Mouse (Mus musculus) left cerebral cortex, adult 18-20 months (tissue): ENCODE measurements around the gene Pde7b. TPM values are rescaled to one million over a fixed set of nuclear protein-coding genes. Genes with fewer than 3 reads are reported as not detected.

ENCODE experiments used
- DNase-seq, 2 experiments: peaks; one replicate each; pipeline ENCODE4 v3.0.0; 2021 to 2022; ENCODE audit warnings: low spot score in 2 of 2, mixed read lengths in 1 of 2
- total RNA-seq, 2 experiments: library from RNA; stranded (reverse); gene quantifications; 2 replicates each; pipeline ENCODE4 v1.2.3; 2021

Pde7b gene
- total RNA-seq, 2 experiments from 2014 or later: 60.8 to 67.0 TPM

- peak in 1 of 2 experiments; percentile 9 for DNase-seq
Observed at GRCm38 (mm10) chr10:20723521-20723915, 1.4 kb downstream of the Pde7b start.

GRCm38 (mm10) chr10:20722651-20723520 is 2.0 kb downstream of the Pde7b start:
- DNase-seq: peak in 1 of 2 experiments; percentile 25

DNA sequence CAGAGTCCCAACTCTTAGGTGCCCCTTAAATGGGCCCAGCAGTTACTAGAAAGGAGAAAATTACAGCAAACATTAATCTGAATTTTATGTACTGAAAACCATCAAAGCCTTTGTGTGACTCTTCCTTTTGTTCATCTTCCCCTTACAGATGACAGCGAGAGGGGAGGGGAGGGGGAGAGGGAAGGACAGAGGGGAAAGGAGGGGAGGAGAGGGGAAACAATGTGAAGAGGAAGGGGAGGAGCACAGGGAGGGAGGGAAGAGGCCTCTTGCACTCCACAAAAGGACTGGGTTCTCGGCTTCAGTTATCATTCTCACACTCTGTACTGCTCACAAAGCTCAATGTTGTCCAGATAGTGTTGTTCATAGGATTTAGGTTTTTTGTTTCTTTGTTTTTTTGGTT is 5.7 kb downstream of the Pde7b start:
- no peak for DNase-seq

DNA sequence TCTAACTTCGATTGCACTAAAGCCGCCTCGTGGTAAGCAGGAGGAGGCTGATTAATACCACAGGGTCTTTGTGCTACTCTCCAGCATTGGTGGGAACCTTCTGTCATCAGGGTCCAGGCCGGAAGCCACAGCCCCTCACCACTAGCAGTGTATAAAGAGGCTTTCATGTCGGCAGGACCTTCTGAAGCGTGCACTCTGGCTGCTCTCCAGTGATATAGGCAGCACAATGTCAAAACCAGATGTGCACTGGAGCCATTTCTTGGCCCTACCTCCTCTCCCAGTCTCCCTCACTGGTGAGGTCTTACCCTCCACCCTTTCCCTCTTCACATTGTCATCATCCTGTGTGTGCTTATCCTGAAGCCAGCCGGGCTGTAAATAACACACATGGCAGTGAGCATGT is 24.2 kb downstream of the Pde7b start:
- no peak for DNase-seq

DNA sequence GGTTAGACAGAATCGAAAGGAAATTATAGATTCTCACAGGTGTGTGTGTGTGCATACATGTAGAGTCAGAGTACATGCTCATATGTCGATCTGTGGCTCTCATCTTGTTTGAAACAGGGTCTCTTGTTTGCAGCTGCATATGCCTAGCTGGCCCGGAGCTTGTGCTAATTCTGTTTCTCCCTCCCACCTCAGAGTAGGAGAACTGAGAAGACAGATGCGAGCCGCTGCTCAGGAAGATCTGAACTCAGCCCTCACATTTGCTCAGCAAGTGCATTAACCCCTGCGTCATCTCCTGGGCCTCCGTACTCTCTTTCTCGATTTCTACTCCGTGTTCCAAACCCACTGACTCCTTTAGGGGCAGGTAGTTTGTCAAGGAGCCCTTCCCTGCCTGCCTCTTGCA is 25.0 kb downstream of the Pde7b start:
- DNase-seq: no peak

DNA sequence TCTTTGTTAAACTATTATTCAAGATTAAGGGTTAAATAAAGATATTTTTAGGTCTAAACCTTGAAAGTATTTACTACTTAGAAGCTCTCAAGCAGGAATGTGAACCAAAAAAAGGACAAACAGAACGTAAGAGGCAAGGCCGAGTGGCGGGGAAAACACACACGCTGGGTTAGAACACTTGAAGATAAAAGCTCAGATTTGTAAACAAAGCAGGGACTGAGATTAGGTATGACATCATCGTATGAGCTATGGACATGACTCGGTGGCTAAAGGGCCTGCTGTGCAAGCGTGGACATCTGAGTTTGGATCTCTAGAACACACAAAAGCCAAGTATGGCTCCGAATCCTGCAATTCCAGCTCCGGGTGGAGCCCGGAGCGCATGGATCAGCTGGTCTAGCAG is 29.2 kb downstream of the Pde7b start:
- DNase-seq: no peak

- no peak for DNase-seq
Observed at GRCm38 (mm10) chr10:20690002-20690401, 34.9 kb downstream of the Pde7b start.

GRCm38 (mm10) chr10:20684151-20684550 is 40.7 kb downstream of the Pde7b start:
- no peak for DNase-seq

GRCm38 (mm10) chr10:20680986-20681385 is 43.9 kb downstream of the Pde7b start:
- no peak for DNase-seq

DNA sequence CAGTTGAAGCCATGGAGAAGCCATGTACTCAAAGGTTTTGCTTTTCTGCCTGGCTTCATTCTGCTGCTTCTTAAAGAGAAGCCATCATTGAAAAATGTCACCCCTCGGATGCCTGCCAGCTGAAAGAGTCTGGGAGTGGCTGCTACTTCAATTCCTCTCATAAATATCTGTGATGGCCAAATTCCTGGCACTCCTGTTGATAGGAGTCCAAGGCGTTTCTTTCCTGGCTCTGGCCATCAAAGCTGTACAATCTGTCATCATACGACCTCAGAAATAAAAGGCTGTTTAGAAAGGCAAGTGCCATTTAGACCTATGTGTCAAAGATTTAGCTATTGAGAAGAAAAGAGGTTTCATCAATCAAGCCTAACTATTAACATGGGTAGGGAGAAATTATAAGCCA is 49.6 kb downstream of the Pde7b start:
- no peak for DNase-seq

DNA sequence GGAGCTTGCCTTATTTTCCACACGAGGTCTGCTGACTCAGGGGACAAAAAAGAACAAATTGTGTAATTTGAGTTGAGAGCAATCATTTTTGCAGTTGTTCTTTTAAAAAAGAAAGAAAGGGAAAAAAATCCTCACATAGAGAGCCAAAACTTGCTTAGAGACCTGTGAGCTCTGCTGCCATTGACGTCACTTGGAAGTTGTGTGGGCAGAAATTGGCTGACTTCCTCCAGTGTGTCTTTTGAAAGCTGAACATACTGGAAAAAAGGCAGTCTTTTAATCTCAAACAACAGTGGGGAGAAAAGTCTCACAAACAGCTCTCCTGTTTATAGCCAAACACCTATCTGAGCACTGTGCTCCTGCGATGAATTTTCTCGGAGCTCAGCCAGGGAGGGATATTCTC is 51.1 kb downstream of the Pde7b start:
- DNase-seq: peak; percentile 83 to 89

GRCm38 (mm10) chr10:20672591-20672990 is 52.3 kb downstream of the Pde7b start:
- no peak for DNase-seq

GRCm38 (mm10) chr10:20671621-20672020 is 53.3 kb downstream of the Pde7b start:
- DNase-seq: no peak

- no peak for DNase-seq
Observed at GRCm38 (mm10) chr10:20670541-20670940, 54.3 kb downstream of the Pde7b start.

DNA sequence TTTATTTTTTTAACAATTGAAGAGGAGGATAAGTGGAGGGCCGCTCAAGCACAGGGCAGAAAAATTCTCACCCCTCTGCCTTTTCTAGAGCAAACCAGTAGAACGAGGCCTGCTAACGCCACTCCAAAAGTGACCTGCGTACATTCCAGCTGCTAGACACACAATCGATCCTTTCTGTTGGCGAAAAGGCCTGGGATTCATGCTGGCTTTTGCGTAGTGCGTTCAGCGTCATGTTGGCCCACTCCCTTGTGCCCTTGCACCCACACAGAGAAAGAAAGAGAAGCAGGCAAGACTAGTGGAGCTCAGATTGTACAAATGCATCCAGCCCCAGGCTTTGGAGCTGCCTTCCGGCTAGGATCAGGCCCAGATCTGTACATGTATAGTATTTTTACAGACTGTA is 55.4 kb downstream of the Pde7b start:
- DNase-seq: no peak

DNA sequence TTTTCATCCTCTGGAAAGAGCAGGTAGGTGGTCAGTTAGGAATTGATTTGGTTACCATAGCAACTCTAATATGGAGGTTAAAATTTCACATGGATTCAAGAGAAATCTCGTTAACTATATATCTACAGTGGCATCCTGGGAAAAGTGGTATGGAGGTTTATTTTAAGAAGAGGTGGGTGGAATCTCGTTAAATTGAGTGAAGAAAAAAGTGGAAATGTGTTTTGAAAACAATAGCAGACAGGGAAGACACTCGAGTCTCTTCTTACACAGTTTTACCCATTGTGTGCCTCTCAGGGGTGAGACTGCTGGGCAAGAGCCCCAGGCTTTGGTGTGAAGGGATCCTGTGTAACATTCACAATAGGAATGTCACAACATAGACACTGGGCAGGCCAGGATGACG is 56.3 kb downstream of the Pde7b start:
- no peak for DNase-seq

DNA sequence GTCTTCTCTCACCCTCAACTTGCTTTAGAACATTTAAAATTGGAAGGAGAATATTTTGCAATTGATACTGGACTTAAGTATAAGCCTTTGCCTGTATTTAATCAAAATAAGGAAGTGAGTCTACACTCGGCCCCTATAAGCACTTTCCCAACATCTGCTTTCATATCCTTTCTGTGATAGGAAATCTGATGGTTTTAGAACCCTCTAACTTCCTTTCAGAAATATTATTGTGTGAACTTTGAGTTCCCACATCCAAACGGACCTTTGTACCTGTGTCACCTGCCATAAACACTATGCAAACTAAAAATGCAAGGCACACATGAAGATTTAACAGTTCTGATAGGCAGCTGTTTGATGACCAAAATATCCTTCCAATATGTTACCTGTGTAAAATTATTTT is 58.2 kb downstream of the Pde7b start:
- DNase-seq: no peak

DNA sequence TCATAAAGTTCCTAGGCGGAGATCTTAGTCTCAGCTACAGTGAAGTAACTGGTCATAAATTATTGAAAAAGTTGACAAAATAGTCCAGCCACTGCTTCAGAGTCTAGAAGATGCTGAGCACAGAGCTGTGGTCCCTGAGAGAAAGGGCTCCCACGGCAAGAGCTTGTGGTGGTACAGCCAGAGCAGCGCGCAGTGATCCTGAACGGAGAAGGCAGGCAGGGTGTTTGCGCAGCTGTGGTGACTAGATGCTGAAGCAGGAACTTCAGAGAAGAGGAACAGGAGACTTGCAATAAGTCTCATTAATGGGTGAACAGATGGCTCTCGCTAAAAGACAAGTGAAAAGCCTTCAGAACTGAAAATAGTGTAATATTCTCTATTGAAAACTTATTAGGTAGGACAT is 61.9 kb downstream of the Pde7b start:
- no peak for DNase-seq

GRCm38 (mm10) chr10:20661684-20662083 is 63.2 kb downstream of the Pde7b start:
- no peak for DNase-seq

- DNase-seq: no peak
Observed at GRCm38 (mm10) chr10:20659718-20660117, 65.2 kb downstream of the Pde7b start.

DNA sequence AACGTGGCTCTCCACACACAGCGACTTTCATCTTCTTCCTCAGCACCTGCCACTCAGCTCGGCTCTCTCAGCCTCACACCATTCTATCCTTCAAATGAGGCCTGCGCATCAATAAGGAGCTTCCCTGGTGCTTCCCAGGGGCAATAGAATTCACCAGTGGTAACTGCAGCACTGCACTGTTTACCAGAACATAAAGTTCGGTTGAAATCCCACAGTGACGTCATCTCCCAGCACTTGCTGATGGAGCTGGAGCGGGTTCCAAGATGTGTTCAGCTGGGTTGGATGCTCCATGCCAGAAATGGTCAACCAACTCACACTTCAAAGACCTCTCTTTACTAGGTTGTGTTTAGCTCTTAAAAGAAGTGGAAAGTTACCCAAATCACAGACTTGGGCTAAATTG is 65.6 kb downstream of the Pde7b start:
- peak; percentile 28 to 34 for DNase-seq

GRCm38 (mm10) chr10:20658716-20659115 is 66.2 kb downstream of the Pde7b start:
- DNase-seq: no peak
